Mouse (Mus musculus) CH12.LX (cell line): Measurements from ENCODE around the gene Apobr.

ENCODE experiments used
- CTCF ChIP-seq, 2 experiments: IDR thresholded peaks in 1 of 2; conservative IDR thresholded peaks in 1 of 2; 2 replicates each; pipeline ENCODE4 v1.5.1; 2011 to 2012; ENCODE audit warnings: low read depth in 2 of 2, low read length in 2 of 2, improper control_type of control experiment in 1 of 2, inconsistent platforms in 1 of 2, mild to moderate bottlenecking in 1 of 2, moderate library complexity in 1 of 2
- E2F4 ChIP-seq: IDR thresholded peaks from 2 replicates; pipeline ENCODE4 v1.6.1; 2011; ENCODE audit warnings: low read depth, low read length, improper control_type of control experiment; ENCODE audit not compliant: insufficient replicate concordance
- EP300 ChIP-seq: IDR thresholded peaks from 2 replicates; pipeline ENCODE4 v1.6.1; 2011; ENCODE audit warnings: low read length, improper control_type of control experiment
- IRF4 ChIP-seq: IDR thresholded peaks from 2 replicates; pipeline ENCODE4 v1.6.1; 2014; ENCODE audit warnings: low read depth, mild to moderate bottlenecking, inconsistent platforms, low read length, improper control_type of control experiment
- KAT2A ChIP-seq: IDR thresholded peaks from 2 replicates; pipeline ENCODE4 v1.6.1; 2012; ENCODE audit warnings: low read length, improper control_type of control experiment, inconsistent platforms; ENCODE audit not compliant: insufficient replicate concordance
- MEF2A ChIP-seq: IDR thresholded peaks from 2 replicates; pipeline ENCODE4 v1.6.1; 2014; ENCODE audit warnings: low read depth, mild to moderate bottlenecking, inconsistent platforms, low read length, improper control_type of control experiment, borderline replicate concordance
- POLR2A ChIP-seq: IDR thresholded peaks from 2 replicates; pipeline ENCODE4 v1.6.1; 2011; ENCODE audit warnings: low read depth, mild to moderate bottlenecking, improper control_type of control experiment, low read length
- SMC3 ChIP-seq: IDR thresholded peaks from 2 replicates; pipeline ENCODE4 v1.6.1; 2011; ENCODE audit warnings: low read depth, low read length, improper control_type of control experiment
- TCF12 ChIP-seq: IDR thresholded peaks from 2 replicates; pipeline ENCODE4 v1.6.1; 2014; ENCODE audit warnings: low read depth, mild to moderate bottlenecking, inconsistent platforms, low read length, improper control_type of control experiment
- UBTF ChIP-seq: IDR thresholded peaks from 2 replicates; pipeline ENCODE4 v1.6.1; 2012; ENCODE audit warnings: low read depth, mild to moderate bottlenecking, inconsistent platforms, low read length, improper control_type of control experiment, moderate library complexity

DNA sequence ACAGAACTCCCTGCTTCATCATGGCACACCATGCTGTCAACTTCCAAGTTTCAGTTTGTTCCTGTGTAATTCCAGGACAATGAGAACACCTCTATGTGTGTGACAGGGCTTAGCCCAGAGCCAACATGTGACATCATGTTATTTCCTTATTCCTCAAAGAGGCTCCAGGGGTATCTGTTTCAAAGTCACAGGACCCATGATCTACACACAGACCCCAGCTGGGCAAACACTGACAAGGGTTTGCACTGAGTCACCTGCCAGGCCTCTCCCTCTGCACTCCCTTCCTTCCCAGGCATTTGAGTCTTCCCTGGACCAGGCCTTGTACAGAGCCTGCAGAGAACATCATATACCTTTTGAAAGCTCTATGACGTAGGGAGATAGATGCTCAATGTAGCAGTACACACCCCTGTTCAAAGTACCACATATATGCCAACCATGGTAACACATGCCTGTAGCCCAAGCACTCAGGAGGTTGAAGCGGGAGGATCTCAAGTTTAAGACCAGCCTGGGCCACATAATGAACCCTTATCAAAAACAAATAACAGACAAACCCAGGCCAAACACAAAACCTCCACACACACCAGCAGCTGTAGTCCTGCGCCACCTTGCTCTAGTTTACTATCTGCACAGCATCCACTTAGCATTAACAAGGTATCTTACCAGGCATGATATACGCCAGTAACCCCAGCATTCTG, 46.2 kb downstream of the Apobr start, which contains the start of gene Nupr1:
- TF ChIP-seq TCF12 (no peak), CTCF (conservative IDR thresholded peaks at IDR 0.05 in 1 of 2, IDR thresholded peaks at IDR 0.05 in 1 of 2; ENCODE audit: low read depth in 2 of 2, low read length in 2 of 2) (no peak), UBTF (no peak), POLR2A (no peak), KAT2A (no peak), EP300 (no peak), IRF4 (no peak), SMC3 (no peak), MEF2A (no peak), E2F4 (no peak)
